21 mouse cellular contexts compared by ENCODE assay signal in the genomic region with DNA sequence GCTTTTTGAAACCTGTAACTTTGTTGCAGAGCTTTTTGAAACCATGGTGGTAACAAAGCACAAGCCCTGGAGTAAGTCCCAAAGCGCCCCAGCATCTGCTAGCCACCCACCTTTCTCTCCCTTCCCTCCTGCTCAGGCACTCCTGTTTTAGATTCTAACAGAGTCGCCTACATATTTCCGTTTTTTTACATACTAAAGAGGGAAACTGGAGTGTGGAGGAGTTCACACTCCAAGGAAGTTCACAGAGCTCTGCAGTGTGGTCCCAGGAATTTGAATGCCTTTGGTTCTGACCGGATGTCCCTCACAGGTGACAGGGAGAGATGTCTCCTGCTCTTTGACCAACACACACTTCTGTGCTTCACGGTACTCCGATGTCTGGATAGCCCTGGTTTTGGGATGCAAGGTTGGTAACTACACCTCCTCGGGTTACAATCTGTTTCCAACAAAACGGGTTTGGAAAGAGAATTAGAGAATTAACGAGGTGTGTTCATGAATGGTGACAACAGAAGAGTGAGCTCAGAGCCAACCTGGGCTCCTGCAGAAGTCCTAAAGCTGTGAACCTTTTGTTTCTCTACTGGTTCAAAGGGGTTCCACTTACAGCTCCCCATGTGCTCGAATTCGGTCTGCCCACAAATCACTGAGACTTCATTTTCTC.
A peak's percentile ranks its signal among the peaks of the same experiment; 100 is the strongest.
DNase-seq lines count a peak whose midpoint lies in the region; ATAC-seq and TF ChIP-seq lines count a peak whose summit lies in the region.
"Had no signal": no experiment of that assay in that cellular context is flagged by ENCODE, and none has a peak within 500 bp of the region (broad histone marks: within the 10 kb centered on the region; RNA-seq: fewer than 3 reads in every experiment).

No protein-coding gene starts in this region.

- no peaks in the 10 kb centered on the region for H3K79me2 ChIP-seq in heart, adult 2 months (replicated peaks; ENCODE audit: control insufficient read depth, insufficient read depth, low read length)

- H3K4me1 ChIP-seq in limb, embryonic 14.5 days (ENCODE audit: control insufficient read depth, insufficient read depth, low read length), result peaks cover 11% of the 10 kb centered on the region
- H3K4me1 ChIP-seq in heart, adult 2 months (ENCODE audit: control insufficient read depth, insufficient read depth, low read length), result no peaks in the 10 kb centered on the region
- H3K4me1 ChIP-seq: liver, embryonic 13.5 days had no signal

- DNase-seq in layer of hippocampus, adult 11-12 months (ENCODE audit: low spot score), result peak; percentile 51
- no peak for DNase-seq in layer of hippocampus, adult 9-10 months (ENCODE audit: low spot score)
- peak; percentile 41 for DNase-seq in testis, postnatal 14 days (ENCODE audit: low spot score)
- DNase-seq in testis, postnatal 10 days (ENCODE audit: low spot score), result no peak
- DNase-seq in limb, embryonic 14.5 days (ENCODE audit: low spot score), result no peak
- no peak for DNase-seq in embryo, embryonic 9.5 days (ENCODE audit: extremely low spot score)
- DNase-seq in heart, adult 2 months, result no peak
- no peak for DNase-seq in adrenal gland, adult 18-20 months (ENCODE audit: low spot score in 2 of 2)
- DNase-seq: adrenal gland, postnatal 10 days; cerebellum, adult 2 months; gastrocnemius, postnatal 25 days; heart, postnatal 36 days; liver, embryonic 13.5 days; midbrain, embryonic 14.5 days; retina, postnatal 1 day had no signal

- WGBS in limb, embryonic 14.5 days, result 32% methylated on average over 11 of the region's 11 CpGs
- WGBS in heart, adult 2 months, result 51% methylated on average over 11 of the region's 11 CpGs

- TF ChIP-seq POLR2A in limb, embryonic 14.5 days (IDR thresholded peaks at IDR 0.05; ENCODE audit: borderline replicate concordance, extremely low read depth, insufficient read depth, insufficient read length), result no peak
- no peak for TF ChIP-seq POLR2A in heart, adult 2 months (IDR thresholded peaks at IDR 0.05; ENCODE audit: insufficient read depth, low read depth, low read length)

- no peak overlapping the region for H3K27ac ChIP-seq in limb, embryonic 14.5 days (replicated peaks; ENCODE audit: low read depth, low read length)
- no peak overlapping the region for H3K27ac ChIP-seq in heart, adult 2 months
- H3K27ac ChIP-seq: embryonic facial prominence, embryonic 12.5 days; heart, embryonic 13.5 days; hindbrain, embryonic 15.5 days; kidney, postnatal 0 days; liver, embryonic 13.5 days had no signal

- H3K4me3 ChIP-seq in limb, embryonic 14.5 days (replicated peaks; ENCODE audit: low read length), result no peak overlapping the region
- no peak overlapping the region for H3K4me3 ChIP-seq in heart, adult 2 months
- H3K4me3 ChIP-seq: embryonic facial prominence, embryonic 12.5 days; heart, embryonic 13.5 days; hindbrain, embryonic 15.5 days; liver, embryonic 13.5 days had no signal

- intact Hi-C loops in heart, adult 2 months (cut with DNase I), result no loop called here

- H3K9me3 ChIP-seq in limb, embryonic 14.5 days (ENCODE audit: control insufficient read depth, low read length), result no peaks in the 10 kb centered on the region
- H3K9me3 ChIP-seq: embryonic facial prominence, embryonic 12.5 days; heart, embryonic 13.5 days; hindbrain, embryonic 15.5 days; liver, embryonic 13.5 days had no signal

- ATAC-seq in limb, embryonic 14.5 days (ENCODE audit: low FRiP score, low read depth), result no peak
- ATAC-seq: forebrain, embryonic 16.5 days; intestine, postnatal 0 days had no signal

- H3K9ac ChIP-seq in limb, embryonic 14.5 days (ENCODE audit: low read depth, low read length, severe bottlenecking), result 0 out of 2 replicates have a peak overlapping the region, but pooled peaks have one; percentile 5
- H3K9ac ChIP-seq in heart, adult 2 months (ENCODE audit: low read depth, low read length), result no peak overlapping the region
- H3K9ac ChIP-seq: embryonic facial prominence, embryonic 12.5 days; heart, embryonic 13.5 days; hindbrain, embryonic 15.5 days; liver, embryonic 13.5 days had no signal

- H3K36me3 ChIP-seq in limb, embryonic 14.5 days (ENCODE audit: control insufficient read depth, insufficient read depth, low read length), result no peaks in the 10 kb centered on the region
- no peaks in the 10 kb centered on the region for H3K36me3 ChIP-seq in heart, adult 2 months (ENCODE audit: control insufficient read depth, insufficient read depth, low read length)
- H3K36me3 ChIP-seq: embryonic facial prominence, embryonic 12.5 days; heart, embryonic 13.5 days; hindbrain, embryonic 15.5 days; liver, embryonic 13.5 days had no signal

- TF ChIP-seq CTCF in heart, adult 2 months (IDR thresholded peaks at IDR 0.05), result no peak

- no peak for TF ChIP-seq EP300 in heart, adult 2 months (IDR thresholded peaks at IDR 0.05; ENCODE audit: insufficient read depth, low read depth, low read length)

- H3K27me3 ChIP-seq in limb, embryonic 14.5 days (ENCODE audit: control insufficient read depth, insufficient read depth, low read length), result no peaks in the 10 kb centered on the region
- no peaks in the 10 kb centered on the region for H3K27me3 ChIP-seq in heart, adult 2 months (ENCODE audit: control insufficient read depth, insufficient read depth, low read length)
- H3K27me3 ChIP-seq: embryonic facial prominence, embryonic 12.5 days; heart, embryonic 13.5 days; hindbrain, embryonic 15.5 days; liver, embryonic 13.5 days had no signal

- no peak overlapping the region for H3K4me2 ChIP-seq in limb, embryonic 14.5 days (replicated peaks; ENCODE audit: low read depth, low read length, severe bottlenecking)
- H3K4me2 ChIP-seq: embryonic facial prominence, embryonic 12.5 days; heart, embryonic 13.5 days; hindbrain, embryonic 15.5 days; liver, embryonic 13.5 days had no signal

Comparison
In these comparisons a context has a peak if more than half of its experiments do, and no peak if none do; other contexts are left out.
1. DNase-seq: peak in layer of hippocampus, adult 11-12 months (single experiment) and testis, postnatal 14 days (single experiment); none in layer of hippocampus, adult 9-10 months (single experiment), testis, postnatal 10 days (single experiment), limb, embryonic 14.5 days (single experiment), embryo, embryonic 9.5 days (single experiment), heart, adult 2 months (0 of 2) and adrenal gland, adult 18-20 months (0 of 2).